Mouse (Mus musculus) thymus, postnatal 4 days (tissue): ENCODE data around the gene Gk5.
A peak's percentile ranks its signal among the peaks of the same experiment; 100 is the strongest.
"Not testable (repeated sequence)": the region's sequence is repeated elsewhere in the genome, so short reads cannot be mapped to it uniquely, and the experiment has no call there.

Source experiments
- DNase-seq: peaks from one replicate; pipeline ENCODE4 v3.0.0; 2021

Gk5 gene

GRCm38 (mm10) chr9:96118861-96119772 lies at the start of gene Gk5:
TSS of gene Gk5 (plus strand) at chr9:96119362.
- DNase-seq = peak; percentile 100

GRCm38 (mm10) chr9:96078752-96079315 lies 40.3 kb upstream of the Gk5 start:
- no peak for DNase-seq

- no peak for DNase-seq
Measured at GRCm38 (mm10) chr9:96085293-96085692, 33.9 kb upstream of the Gk5 start.

- DNase-seq = no peak
Measured at GRCm38 (mm10) chr9:96087671-96088070, 31.5 kb upstream of the Gk5 start.

GRCm38 (mm10) chr9:96088456-96088855 lies 30.7 kb upstream of the Gk5 start:
- DNase-seq = not testable (repeated sequence)

- DNase-seq = not testable (repeated sequence)
Measured at GRCm38 (mm10) chr9:96092637-96093036, 26.5 kb upstream of the Gk5 start.

GRCm38 (mm10) chr9:96093221-96093620 lies 25.9 kb upstream of the Gk5 start:
- DNase-seq = no peak

GRCm38 (mm10) chr9:96094341-96094740 lies 24.8 kb upstream of the Gk5 start:
- DNase-seq = no peak

- DNase-seq = no peak
Measured at GRCm38 (mm10) chr9:96095192-96095591, 24.0 kb upstream of the Gk5 start.

- no peak for DNase-seq
Measured at GRCm38 (mm10) chr9:96102846-96103245, 16.3 kb upstream of the Gk5 start.

- DNase-seq = no peak
Measured at GRCm38 (mm10) chr9:96112879-96113361, 6.2 kb upstream of the Gk5 start.

- DNase-seq = no peak
Measured at GRCm38 (mm10) chr9:96116801-96117200, 2.4 kb upstream of the Gk5 start.

- no peak for DNase-seq
Measured at GRCm38 (mm10) chr9:96118216-96118615, 946 bp upstream of the Gk5 start.

GRCm38 (mm10) chr9:96127972-96128371 lies 8.8 kb downstream of the Gk5 start:
- no peak for DNase-seq

- DNase-seq = no peak
Measured at GRCm38 (mm10) chr9:96132956-96133603, 13.9 kb downstream of the Gk5 start.

- no peak for DNase-seq
Measured at GRCm38 (mm10) chr9:96134470-96134869, 15.3 kb downstream of the Gk5 start.

- no peak for DNase-seq
Measured at GRCm38 (mm10) chr9:96134916-96135315, 15.8 kb downstream of the Gk5 start.

- peak; percentile 31 for DNase-seq
Measured at GRCm38 (mm10) chr9:96135461-96135860, 16.3 kb downstream of the Gk5 start.

GRCm38 (mm10) chr9:96138958-96139357 lies 19.8 kb downstream of the Gk5 start:
- DNase-seq = no peak

- DNase-seq = no peak
Measured at GRCm38 (mm10) chr9:96139876-96140275, 20.7 kb downstream of the Gk5 start.

GRCm38 (mm10) chr9:96140931-96141330 lies 21.8 kb downstream of the Gk5 start:
- DNase-seq = no peak

- DNase-seq = no peak
Measured at GRCm38 (mm10) chr9:96142499-96142898, 23.3 kb downstream of the Gk5 start.

- DNase-seq = no peak
Measured at GRCm38 (mm10) chr9:96143633-96144032, 24.5 kb downstream of the Gk5 start.

GRCm38 (mm10) chr9:96144883-96145282 lies 25.7 kb downstream of the Gk5 start:
- no peak for DNase-seq
